Mouse (Mus musculus) neutrophil, adult 83 days (primary cell): Measurements from ENCODE around the gene Upk3bl. TPM values are rescaled to one million over a fixed set of nuclear protein-coding genes. Genes with fewer than 3 reads are reported as not detected.

Experiments
- total RNA-seq, 2 experiments: library from RNA; stranded (reverse); gene quantifications; one replicate each; pipeline ENCODE4 v1.2.4; 2023

The Upk3bl gene
- total RNA-seq: not detected

GRCm38 (mm10) chr5:136054301-136055077 lies at the start of gene Upk3bl:
Gene Upk3bl, plus strand, starts transcription at chr5:136054492.

DNA sequence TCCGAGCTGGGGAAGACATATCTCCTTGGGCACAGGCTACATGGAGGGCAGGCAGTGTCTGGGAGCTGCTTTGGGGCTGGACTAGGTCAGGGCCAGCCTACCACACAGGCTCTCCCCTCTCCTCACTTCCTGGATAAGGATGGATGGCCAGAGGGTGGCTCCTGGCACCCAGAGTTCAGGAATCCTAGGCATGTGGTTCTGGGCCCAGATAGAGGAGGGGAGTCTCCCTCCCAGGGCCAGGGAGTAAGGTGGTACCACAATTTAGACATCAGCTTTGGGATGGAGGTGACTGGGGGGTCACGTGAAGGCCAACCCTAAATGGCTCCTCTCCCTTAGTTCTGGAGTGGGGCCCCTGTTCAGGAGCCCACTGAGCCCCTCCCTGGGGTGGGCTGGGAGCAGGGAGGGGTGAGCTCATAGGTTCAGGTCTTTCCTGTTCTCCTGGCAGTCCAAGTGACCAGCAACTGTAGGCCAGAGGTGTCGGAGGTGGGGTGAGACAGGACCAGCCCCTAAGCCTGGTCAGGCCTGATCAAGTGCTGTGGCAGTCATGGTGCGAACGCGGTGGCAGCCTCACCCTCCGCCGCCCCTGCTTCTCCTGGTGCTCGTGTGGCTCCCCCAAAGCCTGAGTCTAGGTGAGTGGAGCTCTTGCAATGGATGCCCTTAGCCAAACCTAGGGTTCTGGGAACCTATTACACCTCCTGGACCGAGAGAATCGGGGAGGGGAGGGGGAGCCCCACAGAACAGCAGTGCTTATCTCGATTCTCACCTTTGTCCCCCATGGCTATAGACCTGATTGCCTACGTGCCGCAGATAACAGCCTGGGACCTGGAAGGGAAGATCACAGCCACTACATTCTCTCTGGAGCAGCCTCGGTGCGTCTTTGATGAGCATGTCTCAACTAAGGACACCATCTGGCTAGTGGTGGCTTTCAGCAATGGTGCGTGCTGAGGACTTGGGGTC lies 15.8 kb upstream of the Upk3bl start, which contains the start of gene Upk3b:
Upk3b (plus strand) TSS at position 239 of the 957 bp plus-strand sequence.

GRCm38 (mm10) chr5:136083669-136084107 lies 29.4 kb downstream of the Upk3bl start, which contains the start of gene Rasa4:
Gene Rasa4, plus strand, starts transcription at chr5:136083916.

Other genes with a start within 250 kb of the Upk3bl start
- gene Srrm3, start 247.6 kb upstream of the Upk3bl start, total RNA-seq: not detected
- not detected for gene Hspb1, start 166.6 kb upstream of the Upk3bl start, total RNA-seq
- gene Ywhag, start 119.9 kb upstream of the Upk3bl start, total RNA-seq: 100 to 1,000 TPM; 108 to 112 TPM
- gene Ssc4d, start 80.0 kb upstream of the Upk3bl start, total RNA-seq: 1 to 10 TPM; 5.8 to 7.8 TPM
- gene Zp3, start 74.4 kb upstream of the Upk3bl start, total RNA-seq: not detected
- 10 to 100 TPM; 16.0 to 16.8 TPM for gene Dtx2, start 59.7 kb upstream of the Upk3bl start, total RNA-seq
- gene Upk3b, start 16.0 kb upstream of the Upk3bl start, total RNA-seq: not detected
- 10 to 100 TPM; 26.6 to 29.9 TPM for gene Rasa4, start 29.4 kb downstream of the Upk3bl start, total RNA-seq
- 10 to 100 TPM; 66.5 to 73.2 TPM for gene Polr2j, start 62.1 kb downstream of the Upk3bl start, total RNA-seq
- 10 to 100 TPM; 41.1 to 41.6 TPM for gene Lrwd1, start 81.6 kb downstream of the Upk3bl start, total RNA-seq
- 10 to 100 TPM; 17.0 to 17.3 TPM for gene Alkbh4, start 81.7 kb downstream of the Upk3bl start, total RNA-seq
- 10 to 100 TPM; 69.8 to 71.9 TPM for gene Orai2, start 116.2 kb downstream of the Upk3bl start, total RNA-seq
- gene Prkrip1, start 144.5 kb downstream of the Upk3bl start, total RNA-seq: 10 to 100 TPM; 18.0 to 22.7 TPM
- gene Sh2b2, start 192.1 kb downstream of the Upk3bl start, total RNA-seq: 10 to 100 TPM; 15.4 to 20.4 TPM